Mouse (Mus musculus) right cerebral cortex, postnatal 36 days (tissue): ENCODE data around the gene Pcyt2.

ENCODE experiments used
- DNase-seq, 2 experiments: peaks; one replicate each; pipeline ENCODE4 v3.0.0; 2022; ENCODE audit warnings: low spot score in 2 of 2, mixed read lengths in 1 of 2

Gene Pcyt2

GRCm38 (mm10) chr11:120632559-120633519, 15.1 kb upstream of the Pcyt2 start:
- peak; percentile 48 to 49 for DNase-seq

DNA sequence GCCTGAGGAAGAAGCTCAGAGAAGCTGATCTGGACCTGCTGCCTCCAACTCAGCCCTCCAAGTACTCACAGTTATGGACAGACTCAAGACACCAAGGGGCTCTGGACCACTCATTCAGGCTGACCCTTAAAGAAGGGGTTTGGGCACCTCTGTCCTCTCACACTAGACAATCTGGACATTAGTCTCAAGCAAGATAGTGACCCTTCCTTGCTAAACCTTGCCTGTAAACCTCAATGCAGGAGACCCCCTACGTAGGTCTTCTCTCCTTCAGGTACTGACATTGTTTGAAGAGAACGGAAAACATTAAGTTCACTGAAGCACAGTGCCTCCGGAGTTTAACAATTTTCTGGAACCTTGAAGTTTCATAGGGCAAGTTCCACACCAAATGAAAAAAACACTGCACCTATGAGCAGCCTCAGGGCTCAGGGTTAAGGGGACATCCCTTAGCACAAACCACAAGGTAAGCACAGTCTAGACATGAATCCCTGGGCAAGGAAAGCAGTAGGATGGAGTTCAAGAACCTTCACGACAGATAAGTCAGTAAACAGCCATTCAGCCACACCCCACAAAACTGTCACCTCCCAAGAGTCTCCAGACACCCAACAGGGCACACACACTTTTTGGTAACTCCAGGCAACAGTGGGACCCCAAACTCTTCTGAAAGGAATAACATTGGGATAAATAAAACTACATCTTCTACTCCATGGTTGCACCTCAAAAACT, 14.2 kb upstream of the Pcyt2 start:
- DNase-seq = no peak

DNA sequence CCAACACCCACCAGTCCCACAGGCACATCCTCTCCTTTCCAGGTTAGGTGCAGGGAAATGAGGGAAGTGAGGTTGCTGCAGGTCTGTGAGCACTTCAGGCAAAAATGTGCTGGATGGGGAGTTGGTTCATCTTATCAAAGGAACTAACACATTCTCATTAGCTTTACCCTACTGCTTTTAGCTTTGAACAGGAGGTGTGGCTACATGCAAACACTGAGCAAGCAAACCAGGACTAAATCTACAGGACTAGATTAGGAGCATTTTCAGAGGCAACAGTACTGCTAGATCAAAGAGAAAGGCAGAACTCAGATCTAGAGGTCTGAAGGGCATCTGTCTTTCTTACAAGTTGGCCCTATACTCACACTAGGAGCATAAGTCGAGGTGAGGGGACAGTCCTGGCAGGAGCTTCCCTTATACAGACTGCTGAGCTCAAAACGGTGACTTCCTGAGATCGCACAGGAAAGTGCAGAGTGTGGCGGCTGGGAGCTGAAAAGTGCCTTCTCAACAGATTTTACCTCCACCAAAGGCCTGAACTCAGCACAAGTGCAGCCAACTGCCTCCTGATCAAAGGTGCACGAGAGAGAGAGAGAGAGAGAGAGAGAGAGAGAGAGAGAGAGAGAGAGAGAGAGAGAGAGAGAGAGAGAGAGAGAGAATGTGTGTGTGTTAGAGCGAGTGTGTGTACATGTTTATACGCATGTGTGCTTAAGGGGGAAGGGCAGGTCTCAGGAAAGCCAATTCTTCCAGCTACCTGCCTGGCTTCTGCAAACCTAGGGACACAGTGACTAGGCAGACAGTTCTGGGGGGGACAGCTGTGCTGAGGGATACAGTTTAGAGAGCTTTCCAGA, 13.4 kb upstream of the Pcyt2 start:
- DNase-seq = no peak

- no peak for DNase-seq
These were observed 12.7 kb upstream of the Pcyt2 start for GRCm38 (mm10) chr11:120630401-120630871.

- DNase-seq = no peak
These were observed 12.2 kb upstream of the Pcyt2 start for GRCm38 (mm10) chr11:120629911-120630310.

GRCm38 (mm10) chr11:120629341-120629730, 11.6 kb upstream of the Pcyt2 start:
- no peak for DNase-seq

- no peak for DNase-seq
These were observed 11.0 kb upstream of the Pcyt2 start for GRCm38 (mm10) chr11:120628601-120629340.

DNA sequence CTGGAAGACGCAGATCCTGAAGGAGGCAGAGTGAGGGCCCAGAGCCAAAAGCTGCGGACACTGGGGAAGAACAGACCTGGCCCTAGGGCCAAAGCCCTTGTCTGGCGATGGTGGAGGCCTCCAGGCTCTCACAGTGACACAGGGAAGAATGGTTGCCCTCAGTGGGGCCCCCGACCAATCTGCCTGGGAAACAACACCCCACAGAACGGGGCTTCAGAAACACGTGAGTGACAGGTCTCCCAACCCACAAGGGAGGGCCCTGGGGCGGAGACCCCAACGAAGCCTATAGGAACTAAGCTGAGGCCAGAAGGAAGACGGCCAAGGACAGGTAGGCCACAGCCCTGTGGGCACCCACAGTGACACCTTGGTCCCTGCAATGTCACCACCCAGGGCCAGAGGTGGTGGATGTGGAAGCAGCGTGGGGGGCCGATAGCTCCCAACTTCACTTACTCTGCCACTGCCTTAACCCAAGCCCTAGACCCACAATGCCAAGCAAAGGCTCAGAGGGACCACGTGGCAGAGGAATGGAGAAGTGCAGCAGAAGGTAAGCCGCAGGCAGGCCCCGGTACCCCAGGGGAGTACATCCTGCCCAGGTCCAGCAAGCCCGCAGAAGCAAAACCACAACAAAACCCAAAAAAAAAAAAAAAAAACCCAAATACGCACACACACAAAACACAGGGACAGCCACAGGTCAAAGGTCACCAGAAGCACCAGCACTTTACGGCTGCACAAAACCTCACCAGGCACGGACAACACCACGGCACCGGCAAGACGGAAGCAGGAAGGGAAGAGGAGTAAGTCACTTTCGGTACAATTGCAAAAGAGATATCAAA, 9.9 kb upstream of the Pcyt2 start:
- no peak for DNase-seq

DNA sequence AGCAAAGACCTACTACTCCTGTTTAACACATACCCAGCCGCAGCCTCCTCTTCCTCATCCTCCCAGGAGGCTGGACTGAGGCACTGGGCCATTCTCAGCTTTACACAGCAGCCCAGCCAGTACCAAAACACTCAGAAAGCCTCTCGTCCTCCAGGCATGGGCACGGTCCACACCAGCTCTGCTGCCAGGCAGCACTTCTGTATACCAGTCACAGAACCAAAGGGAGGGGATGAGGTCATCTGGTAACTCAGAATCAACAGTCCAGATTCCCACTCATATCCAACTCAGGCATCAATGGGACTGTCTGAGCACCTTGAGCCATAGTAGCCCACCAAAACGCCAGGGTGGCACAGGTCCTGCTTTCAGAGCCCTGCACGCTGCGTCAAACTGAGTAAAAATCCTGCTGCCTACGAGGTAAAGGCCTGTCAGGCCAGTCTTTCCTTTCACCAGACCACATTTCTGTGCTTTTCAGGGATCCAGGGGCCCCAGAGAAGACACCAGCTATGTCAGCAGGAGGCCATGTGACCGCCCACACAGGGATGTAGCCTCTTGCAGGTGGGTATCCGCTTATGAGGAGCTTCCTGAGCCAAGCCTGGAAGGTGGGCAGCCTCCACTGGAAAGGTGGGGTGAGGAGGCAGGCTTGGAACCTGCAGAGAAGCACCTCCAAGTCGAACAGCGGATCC, 9.2 kb upstream of the Pcyt2 start:
- no peak for DNase-seq

DNA sequence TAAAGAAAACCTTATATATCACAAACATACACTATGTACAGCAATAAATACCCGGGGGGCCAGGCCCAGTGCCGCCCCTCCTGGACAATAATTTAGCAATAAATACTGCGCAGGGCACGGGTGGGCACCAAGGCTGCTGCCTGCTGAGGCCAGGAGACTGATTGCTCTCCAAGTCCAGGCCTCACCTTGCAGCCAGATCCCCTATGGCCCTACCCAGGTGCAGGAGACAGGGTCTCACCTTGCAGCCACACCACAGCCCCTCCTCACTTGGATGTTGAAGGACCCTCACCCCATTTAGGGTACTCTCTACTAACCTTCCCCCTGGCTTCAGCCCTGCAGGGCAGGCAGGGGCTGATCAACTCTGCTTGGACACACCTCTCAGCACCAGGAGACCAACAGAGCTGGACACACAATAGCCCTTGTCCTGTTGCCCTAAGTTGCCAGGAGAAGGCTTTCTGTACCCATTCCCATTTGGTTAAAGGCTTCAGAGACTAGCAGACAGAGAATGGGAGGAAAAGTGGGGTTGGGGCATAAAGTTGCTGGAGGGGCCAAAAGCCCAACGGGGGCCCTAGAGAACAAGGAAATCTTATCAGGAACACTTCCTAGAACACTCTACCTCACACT, 7.5 kb upstream of the Pcyt2 start, which contains the start of gene Sirt7:
Gene Sirt7 (minus strand): TSS at position 89 of the 624 bp plus-strand sequence.
- no peak for DNase-seq

- DNase-seq = peak; percentile 81 to 82
These were observed 7.0 kb upstream of the Pcyt2 start for GRCm38 (mm10) chr11:120624680-120625111.

GRCm38 (mm10) chr11:120623961-120624679, 6.4 kb upstream of the Pcyt2 start:
- no peak for DNase-seq

DNA sequence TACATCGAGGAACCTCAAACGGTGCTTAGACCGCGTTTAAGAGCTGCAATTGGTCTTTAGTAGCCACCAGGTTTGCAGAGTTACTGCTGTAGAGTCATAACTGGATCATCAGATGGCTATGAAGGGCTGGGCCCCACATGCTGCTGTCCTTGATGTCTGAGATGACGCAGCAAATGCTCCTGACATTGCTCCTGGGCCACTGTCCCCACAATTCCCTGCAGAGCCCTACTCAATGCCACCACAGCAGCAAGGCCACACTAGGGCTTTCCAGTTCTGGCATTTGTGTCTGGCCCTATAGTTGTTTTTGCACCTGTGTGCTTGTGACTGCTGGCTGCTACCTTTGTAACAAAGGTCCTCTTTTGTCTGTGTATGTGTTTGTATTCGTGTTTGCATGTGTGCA, 5.1 kb upstream of the Pcyt2 start:
- no peak for DNase-seq

DNA sequence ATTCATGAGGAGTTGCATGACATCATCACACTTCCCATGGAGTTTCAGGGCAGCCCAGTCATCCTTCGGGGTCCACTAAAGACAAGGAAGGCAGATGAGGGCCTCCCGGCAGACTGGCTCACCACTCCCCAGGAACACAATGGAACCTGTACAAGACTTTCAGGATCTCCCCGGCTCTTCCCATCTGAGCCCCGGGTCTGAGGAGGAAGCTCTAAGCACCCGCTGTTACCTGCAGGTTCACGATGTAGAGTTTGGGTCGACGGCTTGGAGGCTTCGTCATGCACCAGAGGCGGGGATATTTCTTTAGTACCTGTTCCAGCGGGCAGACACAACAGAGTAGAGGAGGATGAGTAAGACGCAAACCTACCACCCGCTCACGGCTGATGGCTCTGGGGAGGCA, 2.5 kb upstream of the Pcyt2 start:
- DNase-seq = no peak

DNA sequence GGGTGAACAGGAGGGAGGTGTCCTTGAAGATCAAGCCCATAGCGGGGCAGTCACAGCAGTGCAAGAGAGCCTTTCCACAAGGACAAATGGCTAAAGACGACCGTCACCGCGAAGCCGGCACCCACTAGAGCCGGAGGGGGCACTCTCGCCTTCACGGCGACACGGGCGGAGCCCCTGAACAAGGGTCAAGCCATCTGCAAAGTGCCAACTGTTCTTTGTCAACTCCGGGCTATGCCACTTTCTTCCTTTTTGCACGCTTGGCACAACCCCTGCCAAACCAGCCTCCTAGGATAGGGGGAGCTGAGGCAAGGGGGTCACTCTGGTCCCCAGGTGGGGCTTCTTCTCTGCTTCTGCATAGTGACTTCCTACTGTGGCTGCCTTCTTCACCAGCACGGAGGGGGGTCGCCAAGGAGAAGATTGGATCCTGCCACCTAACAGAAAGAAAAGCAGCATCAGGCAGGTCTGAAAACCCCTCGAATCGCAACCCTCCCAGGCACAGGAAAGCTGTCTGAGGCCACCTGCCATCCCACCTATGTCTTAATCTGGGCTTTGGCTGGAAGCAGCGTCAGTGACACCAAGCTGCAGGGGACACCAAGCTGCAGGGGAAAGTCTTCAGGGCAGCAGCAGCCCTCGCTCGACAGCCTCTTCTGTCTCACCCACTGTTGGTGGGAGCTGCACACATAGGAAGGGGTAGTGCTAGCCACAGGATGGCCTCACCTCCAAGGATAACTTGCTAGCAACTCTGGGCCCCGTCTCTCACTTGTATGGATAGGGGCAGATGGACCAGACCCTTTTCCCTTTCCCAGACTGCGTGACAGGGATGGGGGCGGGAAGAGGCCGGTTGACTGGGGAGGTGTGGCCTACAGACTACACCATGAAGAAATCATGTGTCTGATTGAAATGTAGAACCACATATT, 1.1 kb upstream of the Pcyt2 start:
- no peak for DNase-seq

DNA sequence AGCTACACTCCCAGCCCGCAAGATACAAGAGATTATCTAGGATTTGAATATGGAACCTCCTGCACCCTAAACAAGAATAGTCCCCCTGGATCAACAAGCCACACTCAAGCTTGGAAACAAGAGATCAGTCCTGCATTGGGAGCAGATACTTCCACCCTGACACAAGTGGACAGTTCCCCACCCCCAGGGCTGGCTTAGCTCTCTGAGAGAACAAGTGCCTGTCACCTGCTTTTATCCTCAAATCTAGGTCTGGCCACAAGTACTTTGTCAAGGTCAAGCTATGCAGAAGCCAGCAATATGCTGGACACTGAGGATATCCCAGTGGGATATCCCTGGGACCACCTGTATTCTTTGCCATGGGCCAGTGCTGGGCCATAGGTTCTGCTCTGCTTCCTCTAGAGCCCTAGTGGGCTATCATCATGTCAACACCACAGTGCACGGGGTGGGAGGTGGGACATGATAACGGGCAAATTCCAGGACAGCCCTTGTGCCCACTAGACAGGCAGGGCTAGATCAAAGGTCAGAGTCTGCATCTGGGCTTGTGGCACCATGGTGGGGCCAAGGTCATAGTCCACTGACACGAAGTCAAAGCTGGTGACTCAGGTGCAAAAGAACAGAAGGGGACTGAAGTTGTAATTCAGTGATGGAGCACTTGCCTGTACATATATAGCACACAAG, 980 bp downstream of the Pcyt2 start:
- no peak for DNase-seq
